Mouse (Mus musculus): ENCODE data around the gene Rgmb.

The Rgmb gene

DNA sequence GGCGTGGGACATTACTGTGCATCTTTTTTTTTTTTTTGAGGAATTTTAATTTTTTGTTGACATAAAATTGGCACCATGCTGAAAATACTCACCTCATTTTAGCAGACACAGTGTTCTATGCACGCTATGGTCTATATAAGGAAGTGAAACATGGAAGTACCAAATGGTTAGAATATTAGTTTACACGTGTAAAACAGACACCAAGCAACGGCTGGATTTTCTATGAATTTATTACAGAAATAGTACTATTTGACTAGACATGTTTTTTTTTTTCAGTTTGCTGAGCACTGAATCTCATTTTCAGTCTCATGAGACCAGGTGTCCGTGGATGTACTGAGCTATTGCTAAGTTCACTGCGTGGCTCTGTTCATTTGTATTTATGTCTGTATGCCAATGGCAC lies 56.9 kb downstream of the Rgmb start:
- DNase-seq: peak; percentile 11

DNA sequence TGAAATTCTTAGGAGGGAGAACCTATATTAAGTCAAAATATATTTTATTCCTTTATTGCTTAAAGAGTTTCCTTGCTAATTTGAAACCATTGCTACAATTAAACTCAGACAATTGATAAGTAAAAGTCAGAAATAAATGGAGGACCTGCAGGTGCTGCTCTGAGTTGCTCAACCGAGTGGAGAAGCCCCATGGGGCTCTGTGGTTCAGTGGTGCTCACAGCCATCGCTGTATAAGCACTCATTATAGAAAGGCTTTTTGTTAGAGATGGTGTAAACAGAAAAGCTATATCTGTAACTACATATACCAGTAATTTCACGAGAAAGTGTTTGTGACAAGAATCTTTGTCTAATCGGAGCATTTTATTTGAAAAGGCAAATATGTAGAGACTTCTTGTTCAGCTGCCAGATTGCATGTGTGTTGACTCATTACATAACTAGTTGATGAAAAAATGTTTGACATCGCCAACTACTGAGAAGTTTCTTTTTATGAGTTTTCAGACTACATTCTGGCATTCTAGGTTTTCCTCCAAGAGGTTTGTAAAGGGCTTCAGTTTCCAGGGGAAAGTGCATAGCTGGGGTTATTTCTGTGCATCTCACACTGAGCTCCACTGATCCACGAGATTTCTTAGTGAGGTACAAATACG lies 61.6 kb downstream of the Rgmb start:
- peak; percentile 40 for DNase-seq

DNA sequence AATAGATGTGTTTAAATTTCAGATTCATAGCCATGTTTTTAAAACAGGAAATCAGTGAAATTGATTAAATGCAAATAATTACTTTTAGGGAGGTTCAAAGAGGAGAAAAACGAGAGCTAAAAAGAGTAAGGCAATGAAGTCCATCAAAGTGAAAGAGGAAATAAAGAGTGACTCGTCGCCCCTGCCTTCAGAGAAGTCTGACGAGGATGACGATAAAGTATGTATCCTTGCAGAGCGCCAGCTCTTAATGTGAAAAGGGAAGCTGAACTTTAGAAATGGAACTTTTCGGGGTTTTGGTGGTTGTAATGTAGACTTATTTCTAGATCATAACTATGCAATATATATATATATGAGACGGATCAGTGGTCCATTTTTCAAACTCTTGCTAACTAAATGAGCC lies 69.6 kb downstream of the Rgmb start:
- peak; percentile 38 for DNase-seq
